Mouse (Mus musculus) embryonic facial prominence, embryonic 12.5 days (tissue): ENCODE measurements around the gene Grip1. TPM values are rescaled to one million over a fixed set of nuclear protein-coding genes. Genes with fewer than 3 reads are reported as not detected.

ENCODE experiments used
- ATAC-seq: fragments of 200-750 bp; cut with Nextera tagmentation; 2 replicates; pipeline ENCODE4 v1.8.0; 2017; ENCODE audit not compliant: insufficient number of reproducible peaks, insufficient read depth, low FRiP score, low TSS enrichment
- H3K27ac ChIP-seq: fragments of 300-500 bp; sonication (generic); 2 replicates; pipeline ENCODE4 v1.5.1; 2016; ENCODE audit warnings: mild to moderate bottlenecking
- H3K27me3 ChIP-seq: fragments of 300-500 bp; sonication (generic); 2 replicates; pipeline ENCODE4 v1.6.1; 2016; ENCODE audit warnings: mild to moderate bottlenecking, moderate library complexity
- H3K36me3 ChIP-seq: fragments of 300-500 bp; sonication (generic); 2 replicates; pipeline ENCODE4 v1.6.1; 2016; ENCODE audit warnings: mild to moderate bottlenecking
- H3K4me1 ChIP-seq: fragments of 300-500 bp; sonication (generic); 2 replicates; pipeline ENCODE4 v1.6.1; 2016
- H3K4me2 ChIP-seq: fragments of 300-500 bp; sonication (generic); replicated peaks from 2 replicates; pipeline ENCODE4 v1.6.1; 2016; ENCODE audit warnings: mild to moderate bottlenecking, moderate library complexity
- H3K4me3 ChIP-seq: fragments of 300-500 bp; sonication (generic); 2 replicates; pipeline ENCODE4 v1.5.1; 2016; ENCODE audit warnings: mild to moderate bottlenecking
- H3K9ac ChIP-seq: fragments of 300-500 bp; sonication (generic); 2 replicates; pipeline ENCODE4 v1.6.1; 2016; ENCODE audit warnings: mild to moderate bottlenecking, moderate library complexity
- H3K9me3 ChIP-seq: fragments of 300-500 bp; sonication (generic); 2 replicates; pipeline ENCODE4 v1.6.1; 2016; ENCODE audit warnings: mild to moderate bottlenecking, moderate library complexity
- WGBS: fragments of 180-500 bp; shearing (Covaris S2); methylation state at CpG from one replicate; pipeline ENCODE4 v1.1.7; 2016; 5-methylcytosine and 5-hydroxymethylcytosine counted together
- polyA plus RNA-seq: library from polyadenylated mRNA; unstranded; fragments of >200 nt; fragmentation: Nextera tagmentation; extraction: Ambion mirVana; gene quantifications from 2 replicates; pipeline ENCODE4 v1.2.1, GENCODE M21; 2016

Grip1 gene
- polyA plus RNA-seq, 1 experiment from 2014 or later = 5.8 TPM

GRCm38 (mm10) chr10:119852582-119853135 lies 399.0 kb downstream of the Grip1 start:
- no peak for ATAC-seq
- H3K9ac ChIP-seq = no peak overlapping the region
- H3K4me1 ChIP-seq = no peaks in the 10 kb centered on the region; the same call in 1 of the 2 replicates
- H3K9me3 ChIP-seq = no peaks in the 10 kb centered on the region
- H3K27ac ChIP-seq = no peak overlapping the region
- no peak overlapping the region for H3K4me3 ChIP-seq
- H3K27me3 ChIP-seq = no peaks in the 10 kb centered on the region
- H3K4me2 ChIP-seq = no peak overlapping the region
- WGBS = 57% methylated on average over 7 of the region's 7 CpGs
- no peaks in the 10 kb centered on the region for H3K36me3 ChIP-seq

- H3K4me3 ChIP-seq = no peak overlapping the region
- 66% methylated on average over 3 of the region's 3 CpGs for WGBS
- no peaks in the 10 kb centered on the region for H3K36me3 ChIP-seq
- H3K4me1 ChIP-seq = no peaks in the 10 kb centered on the region
- H3K9me3 ChIP-seq = no peaks in the 10 kb centered on the region
- H3K9ac ChIP-seq = no peak overlapping the region
- ATAC-seq = no peak
- no peak overlapping the region for H3K27ac ChIP-seq
- no peaks in the 10 kb centered on the region for H3K27me3 ChIP-seq
- H3K4me2 ChIP-seq = no peak overlapping the region
These were observed 414.1 kb downstream of the Grip1 start for GRCm38 (mm10) chr10:119867726-119868125.

GRCm38 (mm10) chr10:119868995-119869579 lies 415.5 kb downstream of the Grip1 start:
- Histone ChIP-seq H3K9me3 (no peaks in the 10 kb centered on the region), H3K36me3 (no peaks in the 10 kb centered on the region), H3K4me3 (no peak overlapping the region), H3K4me1 (no peaks in the 10 kb centered on the region), H3K27me3 (no peaks in the 10 kb centered on the region), H3K4me2 (no peak overlapping the region), H3K27ac (no peak overlapping the region), H3K9ac (no peak overlapping the region)
- WGBS = 85% methylated on average over 11 of the region's 11 CpGs
- no peak for ATAC-seq

GRCm38 (mm10) chr10:119876721-119877120 lies 423.1 kb downstream of the Grip1 start:
- WGBS = 82% methylated on average over 6 of the region's 6 CpGs
- Histone ChIP-seq H3K9me3 (no peaks in the 10 kb centered on the region), H3K27me3 (no peaks in the 10 kb centered on the region), H3K4me3 (no peak overlapping the region), H3K27ac (no peak overlapping the region), H3K4me2 (no peak overlapping the region), H3K9ac (no peak overlapping the region), H3K36me3 (no peaks in the 10 kb centered on the region), H3K4me1 (0 out of 2 replicates have a peak, but pooled peaks cover 4% of the 10 kb centered on the region)
- ATAC-seq = no peak

GRCm38 (mm10) chr10:119878331-119878730 lies 424.7 kb downstream of the Grip1 start:
- Histone ChIP-seq H3K4me2 (no peak overlapping the region), H3K4me1 (0 out of 2 replicates have a peak, but pooled peaks cover 4% of the 10 kb centered on the region), H3K4me3 (no peak overlapping the region), H3K9me3 (0 out of 2 replicates have a peak, but pooled peaks cover under 1% of the 10 kb centered on the region), H3K36me3 (no peaks in the 10 kb centered on the region), H3K9ac (no peak overlapping the region), H3K27ac (no peak overlapping the region), H3K27me3 (no peaks in the 10 kb centered on the region)
- ATAC-seq = no peak
- 51% methylated on average over 12 of the region's 12 CpGs for WGBS

GRCm38 (mm10) chr10:119884591-119884990 lies 431.0 kb downstream of the Grip1 start:
- 0 out of 2 replicates have a peak, but pooled peaks cover 2% of the 10 kb centered on the region for H3K9me3 ChIP-seq
- 81% methylated on average over 9 of the region's 9 CpGs for WGBS
- H3K4me3 ChIP-seq = no peak overlapping the region
- no peaks in the 10 kb centered on the region for H3K36me3 ChIP-seq
- no peak for ATAC-seq
- no peaks in the 10 kb centered on the region for H3K4me1 ChIP-seq
- no peak overlapping the region for H3K4me2 ChIP-seq
- no peak overlapping the region for H3K9ac ChIP-seq
- no peaks in the 10 kb centered on the region for H3K27me3 ChIP-seq
- no peak overlapping the region for H3K27ac ChIP-seq

- Histone ChIP-seq H3K9ac (no peak overlapping the region), H3K36me3 (no peaks in the 10 kb centered on the region), H3K27me3 (no peaks in the 10 kb centered on the region), H3K4me3 (no peak overlapping the region), H3K27ac (no peak overlapping the region), H3K4me2 (no peak overlapping the region), H3K9me3 (0 out of 2 replicates have a peak, but pooled peaks cover 2% of the 10 kb centered on the region), H3K4me1 (no peaks in the 10 kb centered on the region)
- 83% methylated on average over 6 of the region's 6 CpGs for WGBS
- no peak for ATAC-seq
These were observed 431.9 kb downstream of the Grip1 start for GRCm38 (mm10) chr10:119885563-119885962.

GRCm38 (mm10) chr10:119886681-119887080 lies 433.1 kb downstream of the Grip1 start:
- 70% methylated on average over 1 of the region's 1 CpGs for WGBS

GRCm38 (mm10) chr10:119902754-119903153 lies 449.1 kb downstream of the Grip1 start:
- no peak overlapping the region for H3K9ac ChIP-seq
- no peak for ATAC-seq
- H3K4me3 ChIP-seq = no peak overlapping the region
- H3K4me2 ChIP-seq = no peak overlapping the region
- no peaks in the 10 kb centered on the region for H3K27me3 ChIP-seq
- H3K4me1 ChIP-seq = no peaks in the 10 kb centered on the region
- H3K27ac ChIP-seq = no peak overlapping the region
- 79% methylated on average over 4 of the region's 4 CpGs for WGBS
- H3K9me3 ChIP-seq = 0 out of 2 replicates have a peak, but pooled peaks cover 3% of the 10 kb centered on the region
- no peaks in the 10 kb centered on the region for H3K36me3 ChIP-seq

More at GRCm38 (mm10) chr10:119886681-119887080, 433.1 kb downstream of the Grip1 start:
- peaks cover 11% of the 10 kb centered on the region; the same call in 1 of the 2 replicates for H3K9me3 ChIP-seq
- H3K9ac ChIP-seq = no peak overlapping the region
- H3K4me2 ChIP-seq = no peak overlapping the region
- no peaks in the 10 kb centered on the region for H3K4me1 ChIP-seq
- no peak overlapping the region for H3K4me3 ChIP-seq
- H3K36me3 ChIP-seq = no peaks in the 10 kb centered on the region
- H3K27me3 ChIP-seq = no peaks in the 10 kb centered on the region
- no peak for ATAC-seq
- no peak overlapping the region for H3K27ac ChIP-seq

GRCm38 (mm10) chr10:119906869-119907268 lies 453.2 kb downstream of the Grip1 start:
- no peak for ATAC-seq
- H3K4me3 ChIP-seq = no peak overlapping the region
- no peak overlapping the region for H3K4me2 ChIP-seq
- H3K27me3 ChIP-seq = no peaks in the 10 kb centered on the region
- no peak overlapping the region for H3K27ac ChIP-seq
- no peaks in the 10 kb centered on the region for H3K36me3 ChIP-seq
- H3K9ac ChIP-seq = no peak overlapping the region
- H3K9me3 ChIP-seq = no peaks in the 10 kb centered on the region
- WGBS = 65% methylated on average over 7 of the region's 7 CpGs
- H3K4me1 ChIP-seq = no peaks in the 10 kb centered on the region

GRCm38 (mm10) chr10:119917995-119918394 lies 464.4 kb downstream of the Grip1 start:
- no peaks in the 10 kb centered on the region for H3K36me3 ChIP-seq
- WGBS = 88% methylated on average over 9 of the region's 9 CpGs

GRCm38 (mm10) chr10:119927963-119928362 lies 474.3 kb downstream of the Grip1 start:
- H3K4me2 ChIP-seq = no peak overlapping the region
- H3K9me3 ChIP-seq = no peaks in the 10 kb centered on the region
- no peak for ATAC-seq
- H3K27me3 ChIP-seq = no peaks in the 10 kb centered on the region
- H3K9ac ChIP-seq = no peak overlapping the region
- H3K4me1 ChIP-seq = no peaks in the 10 kb centered on the region
- no peaks in the 10 kb centered on the region for H3K36me3 ChIP-seq
- no peak overlapping the region for H3K27ac ChIP-seq
- H3K4me3 ChIP-seq = no peak overlapping the region
- WGBS = 86% methylated on average over 5 of the region's 5 CpGs

More at GRCm38 (mm10) chr10:119917995-119918394, 464.4 kb downstream of the Grip1 start:
- Histone ChIP-seq H3K9me3 (no peaks in the 10 kb centered on the region), H3K4me3 (no peak overlapping the region), H3K4me2 (no peak overlapping the region), H3K27me3 (no peaks in the 10 kb centered on the region), H3K9ac (no peak overlapping the region), H3K27ac (no peak overlapping the region), H3K4me1 (no peaks in the 10 kb centered on the region)
- ATAC-seq = no peak
